Mouse (Mus musculus) thymus, postnatal 4 days (tissue): Measurements from ENCODE around the gene Art4.
A peak's percentile ranks its signal among the peaks of the same experiment; 100 is the strongest.
"Not testable (repeated sequence)": the region's sequence is repeated elsewhere in the genome, so short reads cannot be mapped to it uniquely, and the experiment has no call there.

Experiments used
- DNase-seq: peaks from one replicate; pipeline ENCODE4 v3.0.0; 2021

Gene Art4

DNA sequence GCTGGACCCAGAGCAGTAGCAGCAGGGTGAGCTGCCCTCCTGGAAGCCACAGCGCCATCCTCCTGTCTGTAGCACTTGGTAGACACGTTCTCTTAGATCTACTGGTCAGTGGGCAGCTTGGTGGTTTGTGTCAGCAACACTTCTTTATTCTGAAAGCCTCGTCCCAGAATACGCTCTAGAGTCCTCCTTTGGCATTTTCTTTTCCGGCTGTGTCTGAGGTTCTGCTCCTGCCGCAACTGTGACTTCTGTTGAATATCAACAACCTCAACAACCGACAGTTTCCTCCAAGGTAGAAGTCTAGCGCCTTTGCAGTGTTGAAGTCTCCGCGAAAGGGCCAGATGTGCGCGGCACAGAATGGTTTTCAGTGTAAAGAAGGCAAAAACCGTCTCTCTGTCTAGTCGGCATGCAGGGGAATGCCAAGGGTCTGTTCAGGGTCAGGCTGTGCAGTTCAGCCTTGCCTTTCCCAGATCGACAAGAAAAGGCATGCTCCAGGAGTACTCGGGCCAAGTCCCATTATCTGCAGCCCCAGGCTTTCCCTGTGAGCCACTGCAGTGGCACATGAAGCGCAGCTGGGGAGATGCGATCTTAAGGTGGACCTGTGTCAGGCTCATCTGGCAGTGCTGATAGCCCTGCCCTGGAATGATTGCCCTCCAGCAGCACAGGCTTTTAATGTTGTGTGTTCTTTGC, at the start of gene Art4:
TSS of gene Art4 (minus strand) at position 548 of the 687 bp plus-strand sequence.
- DNase-seq, result peak; percentile 67

DNA sequence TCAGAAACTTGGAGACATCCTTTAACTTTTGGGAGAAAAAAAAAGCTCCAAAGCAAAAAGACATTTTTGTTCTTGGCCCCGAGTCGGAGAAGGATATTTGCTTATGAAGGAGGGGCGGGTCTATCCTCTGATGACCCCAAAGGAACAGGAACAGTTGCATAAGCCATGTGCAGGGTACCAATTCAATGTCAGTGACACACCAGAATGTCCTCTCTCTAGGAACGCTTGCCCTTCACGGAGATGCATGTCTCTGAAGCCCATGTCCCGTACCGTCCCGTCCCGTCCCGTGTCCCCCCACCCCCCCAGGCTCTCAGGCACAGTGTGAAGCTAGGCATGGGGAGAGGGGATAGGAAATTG, 49.4 kb upstream of the Art4 start:
- no peak for DNase-seq

DNA sequence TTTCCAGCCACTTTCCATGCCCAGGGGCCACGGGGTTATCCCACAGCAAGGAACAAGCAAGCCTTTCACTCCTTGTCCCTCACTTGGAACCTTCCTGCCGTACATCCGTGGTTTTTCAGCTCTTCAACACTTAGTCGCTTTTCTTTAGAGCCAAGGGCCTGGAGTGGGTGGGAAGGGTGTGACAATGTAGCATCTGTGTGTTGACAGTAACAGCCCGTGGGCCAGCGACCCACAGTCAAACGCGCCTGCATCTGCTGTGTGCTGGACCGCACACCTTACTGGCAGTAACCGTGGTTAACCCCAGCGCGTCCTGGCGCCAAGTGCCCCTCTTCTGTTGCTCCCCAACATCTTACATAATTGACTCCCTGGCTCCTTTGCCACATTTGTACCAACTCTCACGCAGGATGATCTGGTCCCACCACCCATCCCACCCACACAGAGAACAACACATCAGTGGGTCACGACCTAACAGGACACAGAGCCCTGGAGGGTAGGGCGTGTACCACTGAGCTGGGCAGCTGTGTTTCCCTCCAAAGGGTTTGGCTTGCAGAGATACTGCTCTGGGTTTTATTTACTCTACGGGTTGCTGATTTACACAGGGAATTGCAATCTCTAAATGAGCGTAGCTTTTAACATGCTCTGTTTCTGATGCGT, 48.9 kb upstream of the Art4 start:
- no peak for DNase-seq

DNA sequence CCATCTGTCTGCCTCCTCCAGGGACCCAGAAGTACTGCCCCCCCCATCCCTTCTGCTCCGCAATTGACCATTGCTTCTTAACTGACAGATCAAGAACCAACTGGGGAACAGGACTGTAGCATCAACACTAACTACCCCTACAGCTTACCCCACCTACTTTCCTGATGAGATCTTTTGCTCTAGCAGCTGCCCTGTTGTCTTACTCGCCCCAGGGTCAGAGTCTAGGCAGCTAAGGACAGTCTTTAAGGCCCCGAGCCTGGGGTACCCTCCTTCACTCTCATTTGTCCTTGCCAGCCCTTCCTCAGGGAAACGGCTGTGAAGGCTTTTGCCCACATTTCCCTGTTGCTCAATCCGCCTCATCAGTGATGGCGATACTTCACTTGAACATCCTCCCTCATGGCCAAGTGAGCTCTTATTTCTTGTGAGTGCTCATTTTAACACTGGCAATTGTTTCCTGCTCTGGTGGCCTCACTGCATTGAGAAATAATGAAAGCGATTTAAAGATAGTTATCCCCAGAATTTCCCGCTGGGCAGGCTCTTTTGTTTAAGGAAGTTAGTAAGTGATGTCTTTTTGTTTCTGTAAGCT, 46.4 kb upstream of the Art4 start:
- DNase-seq, result no peak

DNA sequence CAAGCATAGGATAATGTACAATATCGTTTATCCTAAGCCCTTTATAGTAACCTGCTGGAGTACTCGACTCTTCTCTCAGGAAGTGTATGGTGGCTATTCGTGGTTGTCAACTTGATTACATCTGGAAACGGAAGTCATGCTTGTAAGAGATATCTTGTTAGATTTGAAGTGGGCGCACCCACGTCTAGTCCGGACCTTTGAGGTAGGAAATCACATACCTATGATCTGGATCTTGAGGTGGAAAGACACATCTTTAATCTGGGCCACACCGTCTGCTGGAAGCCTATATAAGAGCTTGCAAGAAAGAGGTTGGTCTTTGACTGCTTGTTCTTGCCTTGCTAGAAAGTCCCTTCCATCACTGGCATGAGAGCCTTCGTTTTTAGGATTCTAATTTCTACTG, 45.0 kb upstream of the Art4 start:
- no peak for DNase-seq

DNA sequence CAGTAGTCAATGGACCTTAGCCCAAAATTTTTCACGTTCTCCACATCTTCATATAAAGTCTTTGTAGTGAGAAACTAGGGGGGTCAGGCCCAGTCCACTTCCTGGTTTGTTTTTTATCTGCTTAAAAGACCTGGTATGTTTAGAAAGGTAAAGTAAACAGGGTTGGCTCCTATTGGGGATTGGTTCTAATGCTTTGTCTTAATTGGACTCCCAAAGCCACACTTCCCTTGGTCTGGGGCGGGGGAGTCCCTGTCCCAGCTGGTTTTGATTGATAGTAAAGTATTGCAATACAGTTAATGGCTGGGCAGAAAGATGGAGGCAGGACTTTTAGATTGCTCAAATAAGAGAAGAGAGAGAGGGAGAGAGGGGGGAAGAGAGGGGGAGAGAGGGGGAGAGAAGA, 43.5 kb upstream of the Art4 start:
- DNase-seq, result no peak

DNA sequence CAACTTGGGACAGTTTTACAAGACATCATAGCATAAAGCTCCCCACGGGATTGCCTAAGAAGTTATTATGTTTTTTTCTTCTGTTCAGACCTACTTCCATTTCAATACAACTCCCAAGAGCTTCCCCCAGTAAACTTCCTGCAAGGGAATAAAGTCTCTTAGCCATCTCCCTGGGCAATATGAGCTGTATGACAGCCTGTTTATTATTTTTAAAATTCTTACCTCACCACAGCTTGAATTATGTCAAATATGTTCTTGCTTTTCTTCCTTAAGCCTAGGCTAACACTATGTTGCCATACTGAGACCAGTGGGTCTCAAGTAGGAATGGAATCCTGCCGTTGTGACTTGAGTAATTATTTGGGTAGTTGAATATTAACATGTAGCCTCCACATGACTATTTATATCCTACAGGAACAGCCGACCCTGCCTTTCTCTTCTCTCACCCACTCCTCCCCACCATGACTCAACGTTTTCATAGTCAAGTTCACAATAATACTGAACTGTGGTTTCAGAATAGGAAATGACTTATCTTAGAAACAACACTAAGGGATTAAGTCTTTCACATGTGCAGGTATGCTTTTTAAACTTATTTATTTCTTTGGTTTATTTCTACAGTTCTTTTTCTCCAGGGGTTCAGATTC, 43.0 kb upstream of the Art4 start:
- DNase-seq, result no peak

DNA sequence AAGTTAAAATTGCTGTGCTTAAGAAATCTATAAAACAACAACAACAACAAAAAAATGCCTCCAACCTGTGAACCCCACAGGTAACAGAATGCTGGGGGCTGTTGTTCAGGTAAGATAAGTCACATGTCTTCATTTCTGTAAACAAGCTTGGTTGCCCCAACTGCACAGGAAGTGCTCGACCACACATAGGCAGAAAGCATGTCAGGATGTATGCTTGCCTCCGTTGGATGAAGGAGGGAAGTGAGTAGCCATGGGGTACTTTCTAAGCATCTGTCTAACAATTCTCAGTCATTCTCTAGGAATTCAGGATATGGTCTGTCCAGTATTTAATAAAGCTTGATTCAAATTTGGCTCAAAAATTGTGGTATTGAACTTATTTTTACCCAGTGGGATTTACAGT, 41.4 kb upstream of the Art4 start:
- DNase-seq, result peak; percentile 35

DNA sequence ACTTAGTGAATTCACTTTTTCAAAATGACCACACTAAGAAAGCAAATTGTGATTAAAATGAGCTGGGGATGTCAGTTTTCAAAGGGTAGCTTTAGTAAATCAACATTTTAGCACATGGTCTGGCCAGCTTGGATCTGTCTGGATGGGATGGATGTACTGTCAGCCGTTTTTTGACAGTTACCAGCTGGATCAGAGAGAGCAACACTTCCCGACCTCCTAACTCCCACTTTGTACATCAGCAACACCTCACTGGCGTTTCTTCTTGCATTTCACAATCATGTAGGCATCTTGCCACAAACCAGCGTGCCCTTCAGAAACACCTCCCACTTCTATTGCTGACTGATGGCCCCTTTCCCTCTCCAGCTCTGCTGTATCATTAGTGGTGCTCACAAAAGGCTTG, 40.7 kb upstream of the Art4 start:
- no peak for DNase-seq

DNA sequence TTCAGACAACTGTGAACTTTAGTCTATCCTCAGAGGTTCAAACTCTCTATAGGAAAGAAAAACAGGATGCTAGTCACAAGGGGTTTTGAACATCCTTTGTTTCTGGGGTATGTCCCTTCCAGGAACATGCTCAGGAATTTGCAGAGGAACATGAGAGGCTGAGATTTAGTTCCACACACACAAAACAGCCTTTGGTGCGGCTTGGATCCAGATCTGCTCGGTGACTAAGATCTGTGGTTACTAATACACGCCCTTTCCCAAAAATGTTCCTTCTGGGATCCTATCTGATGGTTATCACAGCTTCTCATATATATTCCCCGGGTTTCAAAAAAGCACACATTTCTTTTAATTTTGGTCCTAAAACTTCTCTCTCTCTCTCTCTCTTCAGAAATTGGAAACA, 40.3 kb upstream of the Art4 start:
- DNase-seq, result no peak

DNA sequence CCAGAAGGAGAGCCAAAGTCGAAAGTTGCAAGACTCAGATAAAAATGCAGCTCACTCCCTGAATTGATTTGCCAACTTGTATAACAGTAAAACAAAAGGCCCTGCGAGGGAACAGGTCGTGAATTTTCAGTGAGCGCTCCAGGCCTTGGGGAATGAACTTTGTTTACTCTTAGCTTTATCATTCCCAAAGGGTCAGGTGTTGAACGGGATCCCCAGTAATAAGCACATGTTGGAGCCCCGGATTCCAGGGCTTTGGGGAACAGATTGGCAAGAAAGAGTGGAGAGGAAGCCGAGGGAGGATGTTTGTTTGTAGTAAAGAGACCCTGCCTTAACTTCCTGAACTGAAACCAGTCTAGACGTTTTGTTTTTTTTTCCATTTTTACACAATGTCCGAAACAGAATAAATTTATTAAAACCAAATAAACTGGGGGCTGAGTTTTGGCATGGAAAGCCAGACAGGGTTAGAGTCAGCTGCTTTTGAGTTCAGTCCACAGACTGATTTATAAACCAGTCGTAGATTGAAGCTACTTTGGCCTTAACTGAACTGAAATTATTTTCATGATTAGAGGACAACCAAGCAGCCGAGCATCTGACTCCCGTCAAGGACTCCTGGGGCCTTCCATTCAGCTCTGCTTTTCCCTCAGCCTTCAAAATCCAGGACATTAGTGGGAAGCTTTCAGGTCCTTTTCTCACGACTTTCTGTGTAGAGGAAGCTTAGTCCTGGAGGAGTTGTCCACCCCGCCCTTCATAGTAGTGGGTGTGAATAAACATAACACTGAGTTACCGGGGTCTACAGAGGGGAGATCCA, 37.2 kb upstream of the Art4 start:
- no peak for DNase-seq

DNA sequence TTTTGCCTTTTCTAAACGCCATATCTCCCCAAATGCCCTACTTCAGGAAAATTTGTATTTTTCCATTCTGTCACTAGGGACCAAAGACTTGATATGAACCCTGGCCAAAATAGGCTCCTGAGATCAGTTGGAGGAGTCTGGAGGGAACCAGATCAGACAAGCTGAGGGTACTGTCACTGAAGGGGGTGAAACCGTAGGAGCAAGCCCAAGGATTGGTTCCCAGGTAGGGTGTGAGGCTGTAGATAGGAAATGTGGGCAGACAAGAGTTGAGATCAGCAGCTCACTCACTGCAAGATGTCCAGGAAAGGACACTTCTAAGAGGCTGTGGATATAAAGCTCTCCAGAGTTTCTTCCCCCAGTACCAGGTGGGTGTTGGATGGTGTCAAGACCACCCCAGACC, 34.5 kb upstream of the Art4 start:
- DNase-seq, result no peak

DNA sequence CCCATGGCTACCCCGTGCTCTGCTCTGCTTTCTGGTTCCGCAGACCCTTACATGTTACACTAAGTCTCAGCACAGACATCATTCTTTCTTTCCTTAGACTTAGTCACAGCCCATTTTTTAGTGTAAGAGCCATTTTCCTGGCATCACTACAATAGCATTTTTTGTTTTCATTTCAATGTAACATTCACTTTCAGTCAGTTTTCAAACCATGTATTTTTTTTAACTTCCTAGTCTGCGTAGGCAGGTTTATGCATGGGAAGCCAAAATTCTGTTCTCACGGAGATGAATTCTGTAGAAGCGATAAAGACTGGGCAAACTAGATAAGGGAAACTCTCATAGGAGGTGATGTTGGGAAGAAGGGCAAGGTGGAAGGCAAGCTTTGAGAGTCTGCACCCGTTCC, 32.0 kb upstream of the Art4 start:
- DNase-seq, result no peak

DNA sequence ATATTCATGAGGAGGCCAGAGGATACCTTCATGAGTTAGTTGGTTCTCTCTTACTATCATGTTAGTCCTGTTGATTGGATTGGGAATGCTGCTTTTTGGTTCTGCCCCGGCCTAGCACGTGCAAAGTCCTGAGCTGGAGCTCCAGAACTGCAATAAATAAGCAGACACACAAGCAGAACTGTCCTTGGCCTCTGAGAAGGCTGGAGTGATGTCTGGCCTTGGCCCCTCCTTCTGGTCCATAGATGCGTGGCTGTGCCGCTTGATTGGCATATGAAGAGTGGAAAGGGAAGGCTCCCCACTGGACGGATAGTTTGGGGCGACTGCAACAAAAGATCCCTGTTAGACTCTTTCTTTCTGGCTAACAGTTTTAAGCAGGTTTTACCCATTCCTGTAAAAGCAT, 31.5 kb upstream of the Art4 start:
- DNase-seq, result no peak

DNA sequence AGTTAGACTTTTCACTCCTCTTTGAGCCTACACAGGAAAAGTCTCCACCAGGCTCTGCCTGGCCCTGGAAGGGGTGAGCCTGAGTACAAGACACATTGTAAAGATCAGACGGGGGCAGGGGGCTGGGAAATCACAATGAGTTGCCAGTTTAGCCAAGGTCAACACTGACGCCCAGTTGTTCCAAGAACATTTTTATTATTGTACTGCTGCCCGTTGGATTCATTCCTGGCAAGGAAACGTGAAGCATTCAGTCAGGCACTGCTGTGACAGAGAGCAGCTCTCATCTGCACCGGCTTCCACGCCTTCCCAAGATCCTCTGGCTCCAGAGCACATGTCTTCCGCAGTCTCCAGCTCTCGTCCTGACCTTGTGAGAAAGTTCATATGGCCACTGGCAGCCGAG, 30.3 kb upstream of the Art4 start:
- no peak for DNase-seq

DNA sequence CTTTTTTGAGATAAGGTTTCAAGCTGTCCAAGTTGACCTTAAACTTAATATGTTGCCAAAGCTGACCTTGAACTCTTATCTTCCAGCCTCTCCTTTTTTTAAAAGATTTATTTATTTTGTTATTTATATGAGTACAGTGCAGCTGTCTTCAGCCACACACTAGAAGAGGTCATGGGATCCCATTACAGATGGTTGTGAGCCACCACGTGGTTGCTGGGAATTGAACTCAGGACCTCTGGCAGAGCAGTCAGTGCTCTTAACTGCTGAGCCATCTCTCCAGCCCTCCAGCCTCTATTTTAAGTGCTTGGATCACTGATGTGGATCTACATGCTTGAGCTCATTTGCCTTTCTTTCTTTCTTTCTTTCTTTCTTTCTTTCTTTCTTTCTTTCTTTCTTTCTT, 27.2 kb upstream of the Art4 start:
- not testable (repeated sequence) for DNase-seq

DNA sequence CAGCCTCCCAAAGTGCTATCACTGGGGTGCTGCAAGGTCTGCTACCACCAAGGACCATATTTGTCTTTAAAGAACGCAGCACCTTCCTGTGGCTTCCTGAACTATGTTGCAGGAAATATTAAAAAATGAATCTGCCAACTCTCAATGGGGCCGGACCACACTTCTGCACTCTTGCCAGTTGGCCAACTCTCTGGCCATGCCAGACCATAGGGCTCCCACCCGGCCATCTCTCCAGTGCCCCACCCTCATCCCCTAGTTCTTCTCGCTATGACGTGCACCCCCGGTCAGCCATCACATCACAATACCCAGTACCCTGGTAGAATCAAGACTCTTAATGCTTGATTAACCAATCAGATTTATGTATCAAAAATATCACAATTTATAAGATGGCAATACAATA, 26.4 kb upstream of the Art4 start:
- no peak for DNase-seq

DNA sequence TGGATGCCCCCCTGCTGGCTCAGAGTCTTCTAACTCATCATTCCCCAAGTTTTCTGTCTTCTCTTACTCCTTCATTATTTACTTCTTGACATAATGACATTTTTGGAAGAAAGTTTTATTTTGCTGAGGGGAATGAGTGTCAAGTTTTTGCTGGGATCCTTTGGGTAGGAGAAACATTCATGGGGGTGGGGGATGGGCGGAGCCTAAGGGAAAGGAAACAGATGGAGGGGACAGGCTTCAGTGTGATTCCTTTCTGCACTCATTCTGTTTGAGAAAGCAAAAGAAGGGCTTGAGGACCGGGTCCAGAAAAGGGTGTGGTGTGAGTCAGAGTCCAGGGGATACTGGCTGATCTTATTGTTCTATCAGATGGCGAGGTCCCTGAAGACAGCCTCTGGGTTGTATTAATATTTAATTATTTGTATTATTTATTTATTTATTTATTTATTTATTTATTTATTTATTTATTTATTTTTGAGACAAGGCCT, 25.9 kb upstream of the Art4 start:
- no peak for DNase-seq

DNA sequence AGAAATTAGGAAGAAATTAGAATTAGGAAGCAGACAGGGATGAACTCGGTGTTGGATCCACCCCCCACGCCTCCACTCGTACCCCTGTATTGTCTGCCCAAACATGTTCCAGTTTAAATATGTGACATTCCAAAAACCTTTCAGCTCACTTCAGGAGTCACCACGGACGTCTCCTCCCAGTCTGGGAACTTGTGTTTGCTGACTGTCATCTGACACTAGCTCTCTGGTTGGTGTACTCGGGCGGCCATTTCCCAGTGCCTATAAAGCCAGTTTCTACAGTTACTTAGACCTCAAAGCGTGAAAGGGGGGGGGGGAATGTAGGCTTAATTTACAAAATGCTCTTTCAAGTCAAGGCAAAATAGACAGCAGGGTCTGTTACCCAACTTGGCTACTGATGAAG, 24.1 kb upstream of the Art4 start:
- DNase-seq, result no peak

DNA sequence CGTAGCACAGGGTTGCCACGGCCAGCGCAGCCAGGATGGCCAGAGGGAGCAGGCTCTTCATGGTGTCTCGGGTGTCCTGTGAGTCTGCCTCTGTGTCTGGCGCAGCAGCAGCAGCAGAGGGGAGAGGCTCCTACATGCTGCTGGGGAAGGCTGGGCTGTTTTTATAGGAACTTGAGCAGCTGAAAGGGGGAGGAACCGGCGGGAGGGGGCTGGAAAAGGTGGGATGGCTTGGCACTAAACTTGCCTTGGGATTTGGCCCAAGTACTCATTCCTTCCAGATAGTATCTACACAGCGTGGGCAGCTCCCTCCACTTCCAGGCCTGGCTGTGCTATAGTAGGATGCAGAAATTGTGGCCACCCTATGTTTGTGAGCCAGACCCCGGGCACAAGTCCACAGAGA, 18.1 kb upstream of the Art4 start, which contains the start of gene Mgp:
TSS of gene Mgp (minus strand) at position 154 of the 400 bp plus-strand sequence.
- no peak for DNase-seq

DNA sequence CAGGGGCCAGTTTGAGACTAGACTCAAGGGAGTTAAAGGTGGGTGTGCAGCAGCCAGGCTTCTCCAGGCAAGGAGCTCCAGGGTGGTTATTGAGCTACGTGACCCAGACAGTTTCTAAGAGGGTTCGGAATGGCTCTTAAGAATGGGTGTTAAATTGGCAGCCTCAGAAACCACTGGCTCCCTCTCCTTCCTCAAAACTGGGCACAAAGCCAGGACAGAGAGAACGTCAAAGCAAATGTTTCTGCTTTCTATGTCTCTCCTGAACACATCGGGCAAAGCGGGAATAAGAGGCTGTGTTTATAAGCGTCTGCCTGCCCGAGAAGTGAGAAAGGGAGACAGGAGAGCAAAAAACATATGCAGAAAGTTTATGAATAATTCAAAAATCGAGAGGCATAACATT, 17.1 kb upstream of the Art4 start:
- DNase-seq, result no peak

DNA sequence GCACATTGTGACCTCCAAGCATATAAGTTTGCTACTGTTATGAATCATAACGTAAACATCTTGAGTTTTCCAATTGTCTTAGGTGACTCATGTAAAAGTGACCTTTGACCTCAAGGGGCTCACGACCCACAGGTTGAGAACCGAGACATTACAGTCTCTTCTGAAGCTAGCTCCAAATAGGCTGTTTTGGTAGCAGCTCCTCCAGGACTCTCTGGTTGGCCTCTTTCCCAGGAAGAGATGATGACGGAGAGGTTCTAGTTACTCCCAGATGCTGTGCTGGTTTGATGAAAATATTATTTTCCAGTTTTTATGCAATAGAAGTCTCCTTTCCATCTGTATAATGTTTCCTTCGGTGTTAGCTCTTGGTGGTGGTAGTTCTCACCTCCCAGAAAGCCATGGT, 11.4 kb upstream of the Art4 start:
- DNase-seq, result no peak

DNA sequence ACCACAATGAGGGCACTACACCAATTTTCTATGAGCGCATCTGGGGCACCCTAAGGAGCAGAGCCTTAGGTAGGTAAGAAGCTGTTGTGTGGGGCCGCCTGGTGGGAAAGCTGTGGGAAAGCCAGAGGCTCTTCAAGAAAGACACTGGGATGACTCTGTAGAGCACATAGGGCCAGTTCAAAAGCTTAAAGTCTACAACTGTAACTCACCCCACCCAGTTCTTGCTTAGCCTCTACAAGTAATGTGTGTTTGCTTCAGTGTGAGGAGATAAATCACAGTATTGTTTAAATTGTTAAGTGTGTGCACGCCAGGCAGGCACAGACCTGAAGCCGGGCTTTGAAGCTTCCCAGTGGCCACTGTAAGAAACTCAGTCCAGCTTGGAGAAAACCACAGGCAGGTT, 8.6 kb upstream of the Art4 start:
- DNase-seq, result no peak
